Mouse (Mus musculus) limb, embryonic 14.5 days (tissue): ENCODE data around the gene Hist1h3d. TPM values are rescaled to one million over a fixed set of nuclear protein-coding genes. Genes with fewer than 3 reads are reported as not detected.
"Not testable (repeated sequence)": the region's sequence is repeated elsewhere in the genome, so short reads cannot be mapped to it uniquely, and the experiment has no call there.

Source experiments
- ATAC-seq: fragments of 200-750 bp; cut with Nextera tagmentation; 2 replicates; pipeline ENCODE4 v1.8.0; 2017; ENCODE audit warnings: low read depth, moderate number of reproducible peaks, moderate TSS enrichment; ENCODE audit not compliant: low FRiP score
- DNase-seq: peaks from one replicate; pipeline ENCODE4 v3.0.0-alpha.2; 2015; ENCODE audit warnings: low spot score
- H3K27ac ChIP-seq: fragments of 300-500 bp; sonication (generic); replicated peaks from 2 replicates; pipeline ENCODE4 v1.5.1; 2014; ENCODE audit warnings: low read depth, mild to moderate bottlenecking, low read length, moderate library complexity, mixed read lengths
- H3K27me3 ChIP-seq: fragments of 300-500 bp; sonication (generic); 2 replicates; pipeline ENCODE4 v1.6.1; 2014; ENCODE audit warnings: low read length, mixed read lengths; ENCODE audit not compliant: control insufficient read depth, insufficient read depth
- H3K36me3 ChIP-seq: fragments of 300-500 bp; sonication (generic); 2 replicates; pipeline ENCODE4 v1.6.1; 2014; ENCODE audit warnings: mild to moderate bottlenecking, low read length, moderate library complexity, mixed read lengths; ENCODE audit not compliant: control insufficient read depth, insufficient read depth
- H3K4me1 ChIP-seq: fragments of 300-500 bp; sonication (generic); 2 replicates; pipeline ENCODE4 v1.6.1; 2014; ENCODE audit warnings: antibody characterized with exemption, low read length, mixed read lengths; ENCODE audit not compliant: control insufficient read depth, insufficient read depth
- H3K4me2 ChIP-seq: fragments of 300-500 bp; sonication (generic); replicated peaks from 2 replicates; pipeline ENCODE4 v1.6.1; 2014; ENCODE audit warnings: low read depth, mild to moderate bottlenecking, low read length, moderate library complexity; ENCODE audit not compliant: severe bottlenecking
- H3K4me3 ChIP-seq: fragments of 300-500 bp; sonication (generic); replicated peaks from 2 replicates; pipeline ENCODE4 v1.5.1; 2014; ENCODE audit warnings: low read length
- H3K9ac ChIP-seq: fragments of 300-500 bp; sonication (generic); 2 replicates; pipeline ENCODE4 v1.6.1; 2014; ENCODE audit warnings: mild to moderate bottlenecking, low read depth, low read length, moderate library complexity; ENCODE audit not compliant: severe bottlenecking
- H3K9me3 ChIP-seq: fragments of 300-500 bp; sonication (generic); 2 replicates; pipeline ENCODE4 v1.6.1; 2016; ENCODE audit warnings: low read length; ENCODE audit not compliant: control insufficient read depth
- POLR2A ChIP-seq: fragments of 200-500 bp; IDR thresholded peaks from 2 replicates; pipeline ENCODE4 v1.8.0; 2012; ENCODE audit warnings: inconsistent platforms, mild to moderate bottlenecking, moderate library complexity, borderline replicate concordance; ENCODE audit not compliant: insufficient read depth, insufficient read length; ENCODE audit errors: extremely low read depth
- WGBS: fragments of 180-500 bp; shearing (Covaris S2); extraction: QIAGEN DNeasy Blood & Tissue Kit; methylation state at CpG from one replicate; pipeline ENCODE4 v1.1.7; 2014; 5-methylcytosine and 5-hydroxymethylcytosine counted together
- polyA plus RNA-seq, 2 experiments: library from polyadenylated mRNA; depleted of rRNA in 1 of 2; stranded (reverse) in 1 of 2; unstranded in 1 of 2; fragments of >200 nt; fragmentation: Nextera tagmentation in 1 of 2; extraction: Ambion mirVana in 1 of 2; gene quantifications; 2 replicates each; pipeline versions ENCODE4 v1.2.1 to v1.2.3; 2012 to 2014

Hist1h3d gene
- polyA plus RNA-seq, 2 experiments = 6.8 to 30.0 TPM

- H3K27me3 ChIP-seq = no peaks in the 10 kb centered on the region
- H3K4me2 ChIP-seq = peak overlapping the region; percentile 70
- H3K27ac ChIP-seq = peak overlapping the region; percentile 94
- 9% methylated on average over 6 of the region's 6 CpGs for WGBS
- H3K9ac ChIP-seq = peak overlapping the region; percentile 66
- H3K4me1 ChIP-seq = peaks cover 25% of the 10 kb centered on the region
- H3K9me3 ChIP-seq = no peaks in the 10 kb centered on the region
- peak overlapping the region; percentile 49 for H3K4me3 ChIP-seq
- DNase-seq (no peak), ATAC-seq (no peak)
- no peak for TF ChIP-seq POLR2A
- H3K36me3 ChIP-seq = no peaks in the 10 kb centered on the region
These were observed 6.9 kb downstream of the Hist1h3d start for GRCm38 (mm10) chr13:23582219-23583056.

- Histone ChIP-seq H3K4me3 (0 out of 2 replicates have a peak overlapping the region, but pooled peaks have one; percentile 49), H3K36me3 (no peaks in the 10 kb centered on the region), H3K9ac (no peak overlapping the region), H3K27ac (peak overlapping the region; percentile 94), H3K4me2 (no peak overlapping the region; the same call in 1 of the 2 replicates), H3K27me3 (no peaks in the 10 kb centered on the region), H3K4me1 (peaks cover 25% of the 10 kb centered on the region), H3K9me3 (no peaks in the 10 kb centered on the region)
- no peak for TF ChIP-seq POLR2A
- no peak for DNase-seq
- ATAC-seq = no peak
These were observed 8.0 kb downstream of the Hist1h3d start for GRCm38 (mm10) chr13:23583387-23584068.

- no peak for ATAC-seq
- H3K9me3 ChIP-seq = no peaks in the 10 kb centered on the region
- H3K27me3 ChIP-seq = no peaks in the 10 kb centered on the region
- peak overlapping the region; percentile 94 for H3K27ac ChIP-seq
- peak overlapping the region; percentile 67 for H3K9ac ChIP-seq
- DNase-seq = no peak
- H3K36me3 ChIP-seq = no peaks in the 10 kb centered on the region
- no peak for TF ChIP-seq POLR2A
- H3K4me3 ChIP-seq = peak overlapping the region; percentile 45
- peak overlapping the region; percentile 80 for H3K4me2 ChIP-seq
- H3K4me1 ChIP-seq = peaks cover 25% of the 10 kb centered on the region
These were observed 8.8 kb downstream of the Hist1h3d start for GRCm38 (mm10) chr13:23584331-23584730.

GRCm38 (mm10) chr13:23585029-23585441, 9.5 kb downstream of the Hist1h3d start:
- peak overlapping the region; percentile 94 for H3K27ac ChIP-seq
- H3K36me3 ChIP-seq = no peaks in the 10 kb centered on the region
- peak overlapping the region; percentile 67 for H3K9ac ChIP-seq
- ATAC-seq (no peak), DNase-seq (peak; percentile 78)
- no peaks in the 10 kb centered on the region for H3K27me3 ChIP-seq
- peak overlapping the region; percentile 80 for H3K4me2 ChIP-seq
- H3K4me3 ChIP-seq = peak overlapping the region; percentile 45
- peaks cover 25% of the 10 kb centered on the region for H3K4me1 ChIP-seq
- WGBS = under 1% methylated on average over 21 of the region's 21 CpGs
- H3K9me3 ChIP-seq = no peaks in the 10 kb centered on the region
- TF ChIP-seq POLR2A = peak; percentile 88; the same call in 1 of the 2 replicates

GRCm38 (mm10) chr13:23585442-23586098, 10.0 kb downstream of the Hist1h3d start:
- Histone ChIP-seq H3K9ac (peak overlapping the region; percentile 67), H3K4me1 (peaks cover 25% of the 10 kb centered on the region), H3K4me3 (peak overlapping the region; percentile 45), H3K4me2 (peak overlapping the region; percentile 80), H3K27ac (peak overlapping the region; percentile 94)
- not testable (repeated sequence) for H3K36me3 ChIP-seq, H3K9me3 ChIP-seq, H3K27me3 ChIP-seq
- peak; percentile 96; the same call in 1 of the 2 replicates for TF ChIP-seq POLR2A
- DNase-seq (peak; percentile 95), ATAC-seq (peak; percentile 85)
- WGBS = under 1% methylated on average over 22 of the region's 36 CpGs
